Mouse (Mus musculus) neural tube, embryonic 11.5 days (tissue): ENCODE data around the gene Wfdc5. TPM values are rescaled to one million over a fixed set of nuclear protein-coding genes. Genes with fewer than 3 reads are reported as not detected.
A peak's percentile ranks its signal among the peaks of the same experiment; 100 is the strongest.

Experiments used
- ATAC-seq: fragments of 200-750 bp; cut with Nextera tagmentation; 2 replicates; pipeline ENCODE4 v1.8.0; 2017; ENCODE audit warnings: moderate number of reproducible peaks, mild to moderate bottlenecking, moderate TSS enrichment, moderate library complexity; ENCODE audit not compliant: insufficient read depth, low FRiP score, low TSS enrichment
- DNase-seq: peaks from one replicate; pipeline ENCODE4 v3.0.0-alpha.2; 2015; ENCODE audit warnings: low spot score
- H3K27ac ChIP-seq: fragments of 300-500 bp; sonication (generic); 2 replicates; pipeline ENCODE4 v1.5.1; 2014; ENCODE audit warnings: low read depth, mild to moderate bottlenecking, low read length
- H3K27me3 ChIP-seq: fragments of 300-500 bp; sonication (generic); 2 replicates; pipeline ENCODE4 v1.6.1; 2014; ENCODE audit warnings: mild to moderate bottlenecking, low read length, mixed read lengths; ENCODE audit not compliant: control insufficient read depth, insufficient read depth
- H3K36me3 ChIP-seq: fragments of 300-500 bp; sonication (generic); 2 replicates; pipeline ENCODE4 v1.6.1; 2014; ENCODE audit warnings: mild to moderate bottlenecking, low read length, moderate library complexity, mixed read lengths; ENCODE audit not compliant: control insufficient read depth, insufficient read depth
- H3K4me1 ChIP-seq: fragments of 300-500 bp; sonication (generic); 2 replicates; pipeline ENCODE4 v1.6.1; 2014; ENCODE audit warnings: low read length, mixed read lengths; ENCODE audit not compliant: control insufficient read depth, insufficient read depth
- H3K4me2 ChIP-seq: fragments of 300-500 bp; sonication (generic); 2 replicates; pipeline ENCODE4 v1.6.1; 2014; ENCODE audit warnings: low read depth, mild to moderate bottlenecking, moderate library complexity
- H3K4me3 ChIP-seq: fragments of 300-500 bp; sonication (generic); 2 replicates; pipeline ENCODE4 v1.5.1; 2014; ENCODE audit warnings: low read depth, low read length
- H3K9ac ChIP-seq: fragments of 300-500 bp; sonication (generic); 2 replicates; pipeline ENCODE4 v1.6.1; 2014; ENCODE audit warnings: mild to moderate bottlenecking, low read length
- H3K9me3 ChIP-seq: fragments of 300-500 bp; sonication (generic); 2 replicates; pipeline ENCODE4 v1.6.1; 2016; ENCODE audit warnings: low read length; ENCODE audit not compliant: control insufficient read depth
- WGBS: fragments of 180-500 bp; shearing (Covaris S2); extraction: QIAGEN DNeasy Blood & Tissue Kit; methylation state at CpG from one replicate; pipeline ENCODE4 v1.1.7; 2014; 5-methylcytosine and 5-hydroxymethylcytosine counted together
- polyA plus RNA-seq: library from polyadenylated mRNA; unstranded; fragments of >200 nt; fragmentation: Nextera tagmentation; extraction: Ambion mirVana; gene quantifications from 2 replicates; pipeline ENCODE4 v1.2.1, GENCODE M21; 2014

Wfdc5 gene
- polyA plus RNA-seq, 1 experiment from 2014 or later, result not detected

DNA sequence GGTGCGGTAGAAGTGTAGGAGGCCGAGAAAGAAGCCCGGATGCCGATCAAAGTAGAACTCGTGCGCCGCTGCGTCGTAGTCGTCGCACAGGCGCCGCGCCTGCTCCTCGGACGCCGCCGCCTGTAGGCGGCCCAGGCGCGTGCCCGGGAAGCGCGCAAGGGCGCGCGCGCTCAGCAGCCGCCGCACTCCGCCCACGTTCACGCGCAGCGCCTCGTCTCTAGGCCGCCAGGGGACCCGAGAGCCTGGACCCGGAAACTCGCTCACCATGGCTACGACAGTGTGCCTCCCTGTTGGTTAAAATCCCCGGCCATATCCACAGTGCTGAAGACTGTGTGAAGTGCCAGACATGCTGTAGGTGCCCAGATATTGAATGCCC lies 14.0 kb downstream of the Wfdc5 start:
- no peak overlapping the region for H3K9ac ChIP-seq
- 12% methylated on average over 42 of the region's 42 CpGs for WGBS
- H3K4me1 ChIP-seq, result peaks cover 7% of the 10 kb centered on the region
- no peaks in the 10 kb centered on the region for H3K9me3 ChIP-seq
- no peaks in the 10 kb centered on the region for H3K36me3 ChIP-seq
- ATAC-seq (no peak), DNase-seq (peak; percentile 49)
- H3K4me3 ChIP-seq, result peak overlapping the region; percentile 21
- peak overlapping the region; percentile 37 for H3K4me2 ChIP-seq
- H3K27ac ChIP-seq, result no peak overlapping the region
- peaks cover 62% of the 10 kb centered on the region for H3K27me3 ChIP-seq

GRCm38 (mm10) chr2:164167752-164168570 lies 14.6 kb downstream of the Wfdc5 start:
- Histone ChIP-seq H3K27ac (no peak overlapping the region), H3K9me3 (no peaks in the 10 kb centered on the region), H3K36me3 (no peaks in the 10 kb centered on the region), H3K4me3 (peak overlapping the region; percentile 21), H3K27me3 (peaks cover 62% of the 10 kb centered on the region), H3K9ac (no peak overlapping the region), H3K4me2 (peak overlapping the region; percentile 37), H3K4me1 (peaks cover 7% of the 10 kb centered on the region)
- ATAC-seq, result peak; percentile 41; the same call in 1 of the 2 replicates
- DNase-seq, result peak; percentile 50
- 11% methylated on average over 90 of the region's 90 CpGs for WGBS

GRCm38 (mm10) chr2:164164941-164165340 lies 17.6 kb downstream of the Wfdc5 start:
- Histone ChIP-seq H3K4me1 (no peaks in the 10 kb centered on the region; the same call in none of the 2 replicates), H3K27me3 (peaks cover 41% of the 10 kb centered on the region), H3K4me2 (no peak overlapping the region), H3K9ac (no peak overlapping the region), H3K9me3 (no peaks in the 10 kb centered on the region), H3K36me3 (no peaks in the 10 kb centered on the region), H3K27ac (no peak overlapping the region), H3K4me3 (no peak overlapping the region)
- no peak for ATAC-seq
- 96% methylated on average over 5 of the region's 5 CpGs for WGBS
- DNase-seq, result no peak

DNA sequence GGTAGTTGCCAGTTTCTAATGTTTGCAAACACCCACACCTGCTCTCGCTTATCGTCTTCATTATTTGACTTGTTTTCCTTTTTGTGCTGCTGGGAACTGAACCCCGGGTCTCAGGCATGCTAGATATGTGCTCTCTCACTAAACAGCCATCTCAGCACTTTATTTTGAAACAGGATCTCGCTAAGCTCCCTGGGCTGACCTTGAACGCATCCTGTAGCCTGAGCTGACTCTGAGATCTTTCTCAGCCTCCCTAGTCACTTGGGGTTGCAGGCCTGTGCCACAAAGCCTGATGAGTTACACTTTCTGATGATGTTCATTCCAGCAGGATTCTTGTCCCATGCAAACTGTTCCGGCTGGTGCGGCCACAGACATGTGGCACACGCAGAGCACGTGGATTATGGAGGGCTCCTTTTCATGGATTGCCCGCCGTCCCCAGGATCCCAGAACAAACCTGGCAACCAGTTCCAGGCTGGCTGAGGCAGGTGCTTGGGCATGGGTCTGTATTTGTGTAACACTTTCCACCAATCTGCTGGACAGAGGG lies 21.0 kb downstream of the Wfdc5 start:
- H3K4me1 ChIP-seq, result no peaks in the 10 kb centered on the region; the same call in 1 of the 2 replicates
- DNase-seq (no peak), ATAC-seq (no peak)
- no peak overlapping the region for H3K4me2 ChIP-seq
- 84% methylated on average over 11 of the region's 11 CpGs for WGBS
- H3K9ac ChIP-seq, result no peak overlapping the region
- H3K4me3 ChIP-seq, result no peak overlapping the region
- no peak overlapping the region for H3K27ac ChIP-seq
- peaks cover 7% of the 10 kb centered on the region for H3K27me3 ChIP-seq
- no peaks in the 10 kb centered on the region for H3K9me3 ChIP-seq
- no peaks in the 10 kb centered on the region for H3K36me3 ChIP-seq

DNA sequence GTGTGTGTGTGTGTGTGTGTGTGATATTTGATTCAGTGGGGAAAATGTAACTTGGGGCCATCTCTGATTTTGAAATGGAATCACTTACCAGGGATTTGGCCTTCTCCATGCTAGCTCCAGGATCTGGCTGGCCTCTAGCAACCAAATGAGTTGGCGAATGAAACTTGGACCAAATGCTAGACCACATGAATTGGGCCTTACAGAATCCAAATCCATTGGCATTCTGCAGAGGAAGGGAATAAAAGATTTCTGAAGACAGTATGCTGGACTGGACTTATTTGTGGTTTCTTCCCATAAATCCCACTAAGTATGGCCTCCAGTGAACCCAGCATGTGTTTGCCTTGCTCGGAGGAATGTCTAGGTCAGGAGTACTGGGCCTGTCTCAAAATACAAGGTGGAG lies 23.7 kb downstream of the Wfdc5 start:
- Histone ChIP-seq H3K4me1 (no peaks in the 10 kb centered on the region; the same call in 1 of the 2 replicates), H3K27ac (no peak overlapping the region), H3K9ac (no peak overlapping the region), H3K27me3 (no peaks in the 10 kb centered on the region), H3K36me3 (no peaks in the 10 kb centered on the region; the same call in 1 of the 2 replicates), H3K4me2 (no peak overlapping the region), H3K4me3 (no peak overlapping the region), H3K9me3 (no peaks in the 10 kb centered on the region)
- ATAC-seq (no peak), DNase-seq (no peak)
- WGBS, result 82% methylated on average over 2 of the region's 2 CpGs

DNA sequence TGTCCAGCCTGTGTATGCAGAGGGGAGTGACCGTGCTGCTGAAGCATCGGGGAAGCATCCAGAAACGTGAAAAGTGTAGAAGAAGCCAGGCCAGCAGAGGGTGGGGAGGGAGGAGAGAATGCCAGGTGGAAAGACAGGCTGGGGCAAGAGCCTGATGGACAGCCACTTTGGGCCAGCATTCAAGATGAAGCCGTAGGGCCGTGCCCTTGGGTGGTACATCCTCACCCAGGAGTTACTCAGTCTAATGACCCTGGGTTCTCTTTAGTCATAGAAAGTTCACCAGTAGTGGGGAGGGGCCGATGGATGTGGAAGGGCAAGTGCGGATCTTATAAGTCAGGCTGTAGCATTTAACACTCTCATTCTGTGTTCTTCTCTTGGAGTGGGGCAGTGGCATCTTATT lies 26.4 kb downstream of the Wfdc5 start:
- no peak for ATAC-seq
- H3K36me3 ChIP-seq, result no peaks in the 10 kb centered on the region; the same call in 1 of the 2 replicates
- H3K4me1 ChIP-seq, result no peaks in the 10 kb centered on the region
- H3K4me2 ChIP-seq, result no peak overlapping the region
- H3K9ac ChIP-seq, result no peak overlapping the region
- WGBS, result 82% methylated on average over 7 of the region's 7 CpGs
- H3K4me3 ChIP-seq, result no peak overlapping the region
- H3K27ac ChIP-seq, result no peak overlapping the region
- DNase-seq, result no peak
- no peaks in the 10 kb centered on the region for H3K9me3 ChIP-seq
- no peaks in the 10 kb centered on the region for H3K27me3 ChIP-seq

GRCm38 (mm10) chr2:164154007-164154406 lies 28.5 kb downstream of the Wfdc5 start:
- Histone ChIP-seq H3K4me1 (peaks cover 7% of the 10 kb centered on the region; the same call in 1 of the 2 replicates), H3K9me3 (no peaks in the 10 kb centered on the region), H3K9ac (no peak overlapping the region), H3K36me3 (no peaks in the 10 kb centered on the region; the same call in 1 of the 2 replicates), H3K4me3 (no peak overlapping the region), H3K27ac (no peak overlapping the region), H3K4me2 (no peak overlapping the region), H3K27me3 (no peaks in the 10 kb centered on the region)
- WGBS, result 93% methylated on average over 10 of the region's 10 CpGs
- DNase-seq (no peak), ATAC-seq (no peak)

- WGBS, result 94% methylated on average over 11 of the region's 11 CpGs
- no peaks in the 10 kb centered on the region; the same call in 1 of the 2 replicates for H3K36me3 ChIP-seq
Observed at GRCm38 (mm10) chr2:164152341-164152740, 30.2 kb downstream of the Wfdc5 start.

More at GRCm38 (mm10) chr2:164152341-164152740, 30.2 kb downstream of the Wfdc5 start:
- no peak for DNase-seq
- Histone ChIP-seq H3K9ac (no peak overlapping the region), H3K4me1 (peaks cover 7% of the 10 kb centered on the region; the same call in 1 of the 2 replicates), H3K9me3 (no peaks in the 10 kb centered on the region), H3K4me3 (no peak overlapping the region), H3K27ac (no peak overlapping the region), H3K27me3 (no peaks in the 10 kb centered on the region), H3K4me2 (no peak overlapping the region)
- no peak for ATAC-seq
